Comparison of ENCODE assay signal across 14 mouse cellular contexts in the genomic region with DNA sequence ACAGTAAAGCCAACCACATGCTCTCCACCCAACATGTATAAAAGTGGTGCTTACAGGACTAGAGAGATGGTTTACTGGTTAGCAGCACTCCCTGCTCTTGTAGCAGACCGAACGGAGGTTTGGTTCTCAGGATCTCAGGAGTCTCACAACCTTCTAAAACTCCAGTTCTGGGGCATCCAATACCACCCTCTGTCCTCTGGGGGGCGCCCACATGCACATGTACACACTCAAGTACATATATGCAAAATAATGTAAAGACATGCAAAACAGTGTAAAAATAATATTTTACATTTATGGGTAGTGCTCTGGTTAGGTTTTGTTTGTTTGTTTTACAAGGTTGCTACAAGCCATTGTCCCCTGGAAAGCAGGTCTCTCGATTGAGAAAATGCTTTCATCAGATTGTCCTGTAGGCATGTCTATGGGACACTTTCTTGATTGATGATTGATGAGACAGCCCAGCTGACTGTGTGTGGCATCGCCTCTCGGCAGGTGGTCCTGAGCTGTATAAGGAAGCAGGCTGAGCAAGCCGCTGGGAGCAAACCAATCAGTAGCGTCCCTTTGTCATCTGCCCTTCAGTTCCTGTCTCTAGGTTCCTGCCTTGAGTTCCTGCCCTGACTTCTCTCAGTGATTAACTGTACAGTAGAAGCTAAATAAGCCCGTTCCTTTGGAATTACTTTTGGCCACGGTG. TPM values are rescaled to one million over a fixed set of nuclear protein-coding genes. Genes with fewer than 3 reads are reported as not detected.
A peak's percentile ranks its signal among the peaks of the same experiment; 100 is the strongest.
DNase-seq lines count a peak whose midpoint lies in the region; ATAC-seq and TF ChIP-seq lines count a peak whose summit lies in the region.
"Had no signal": no experiment of that assay in that cellular context is flagged by ENCODE, and none has a peak within 500 bp of the region (broad histone marks: within the 10 kb centered on the region; RNA-seq: fewer than 3 reads in every experiment).

No protein-coding gene starts in this region.

- H3K4me3 ChIP-seq in kidney, postnatal 0 days (replicated peaks; ENCODE audit: low read depth, low read length), result no peak overlapping the region
- H3K4me3 ChIP-seq: heart, embryonic 10.5 days; midbrain, embryonic 15.5 days; neural tube, embryonic 13.5 days; stomach, embryonic 15.5 days had no signal

- H3K27me3 ChIP-seq in kidney, postnatal 0 days (ENCODE audit: insufficient read depth, low read length), result no peaks in the 10 kb centered on the region
- H3K27me3 ChIP-seq: midbrain, embryonic 15.5 days; neural tube, embryonic 13.5 days; stomach, embryonic 15.5 days had no signal

- H3K9me3 ChIP-seq in kidney, postnatal 0 days (replicated peaks; ENCODE audit: low read length), result no peaks in the 10 kb centered on the region
- H3K9me3 ChIP-seq: heart, embryonic 10.5 days; midbrain, embryonic 15.5 days; neural tube, embryonic 13.5 days; stomach, embryonic 15.5 days had no signal

- no peaks in the 10 kb centered on the region for H3K36me3 ChIP-seq in kidney, postnatal 0 days (ENCODE audit: insufficient read depth, low read length)
- H3K36me3 ChIP-seq: heart, embryonic 10.5 days; midbrain, embryonic 15.5 days; neural tube, embryonic 13.5 days; stomach, embryonic 15.5 days had no signal

- no peak overlapping the region for H3K4me2 ChIP-seq in kidney, postnatal 0 days (ENCODE audit: low read length)
- H3K4me2 ChIP-seq: midbrain, embryonic 15.5 days; neural tube, embryonic 13.5 days; stomach, embryonic 15.5 days had no signal

- TF ChIP-seq CTCF in kidney, postnatal 0 days (IDR thresholded peaks at IDR 0.05; ENCODE audit: low read depth), result peak; percentile 29; the same call in 1 of the 2 replicates

- WGBS in kidney, postnatal 0 days, result 85% methylated on average over 10 of the region's 10 CpGs

- no peak for ATAC-seq in kidney, postnatal 0 days (replicated peaks; ENCODE audit: low FRiP score, low read depth)
- ATAC-seq: inflammation-experienced regulatory T-cells, adult 6 months; midbrain, embryonic 15.5 days had no signal

- no peak overlapping the region for H3K27ac ChIP-seq in kidney, postnatal 0 days
- H3K27ac ChIP-seq: heart, embryonic 10.5 days; midbrain, embryonic 15.5 days; neural tube, embryonic 13.5 days; stomach, embryonic 15.5 days had no signal

- H3K9ac ChIP-seq in kidney, postnatal 0 days (ENCODE audit: low read depth, low read length), result no peak overlapping the region
- H3K9ac ChIP-seq: midbrain, embryonic 15.5 days; neural tube, embryonic 13.5 days; stomach, embryonic 15.5 days had no signal

- H3K4me1 ChIP-seq in kidney, postnatal 0 days (replicated peaks; ENCODE audit: insufficient read depth, low read length), result no peaks in the 10 kb centered on the region
- H3K4me1 ChIP-seq: stomach, embryonic 15.5 days had no signal

- DNase-seq in kidney, postnatal 0 days (ENCODE audit: low spot score), result no peak
- no peak for DNase-seq in kidney, postnatal 10 days
- DNase-seq in 3T3-L1 (ENCODE audit: low read depth, low spot score), result peak; percentile 12
- peak; percentile 21 for DNase-seq in CD4-positive helper T cell, adult 2 months (ENCODE audit: low read depth, low spot score)
- peak; percentile 57 for DNase-seq in induced T-regulatory cell, adult 2 months (ENCODE audit: low read depth)
- DNase-seq in embryo, embryonic 10 days (ENCODE audit: low spot score), result no peak
- no peak for DNase-seq in thymus, adult 18-20 months
- DNase-seq: lung, postnatal 36 days; thymus, postnatal 36 days had no signal

RNA-seq across cellular contexts. Expression of a gene that starts 4.4 kb away (rescaled TPM):
- polyA plus RNA-seq in kidney, postnatal 0 days (2015; fragmentation: Nextera tagmentation; extraction: Ambion mirVana), result 213 and 233 TPM in 2 replicates

Comparison
In these comparisons a context has a peak if more than half of its experiments do, and no peak if none do; other contexts are left out.
1. DNase-seq: peak in 3T3-L1 (single experiment), CD4-positive helper T cell, adult 2 months (single experiment) and induced T-regulatory cell, adult 2 months (single experiment); none in kidney, postnatal 0 days (single experiment), kidney, postnatal 10 days (single experiment), embryo, embryonic 10 days (single experiment) and thymus, adult 18-20 months (0 of 2).